Mouse (Mus musculus): ENCODE data around the gene Haus6.
"Not testable (repeated sequence)": the region's sequence is repeated elsewhere in the genome, so short reads cannot be mapped to it uniquely, and the experiment has no call there.

DNA sequence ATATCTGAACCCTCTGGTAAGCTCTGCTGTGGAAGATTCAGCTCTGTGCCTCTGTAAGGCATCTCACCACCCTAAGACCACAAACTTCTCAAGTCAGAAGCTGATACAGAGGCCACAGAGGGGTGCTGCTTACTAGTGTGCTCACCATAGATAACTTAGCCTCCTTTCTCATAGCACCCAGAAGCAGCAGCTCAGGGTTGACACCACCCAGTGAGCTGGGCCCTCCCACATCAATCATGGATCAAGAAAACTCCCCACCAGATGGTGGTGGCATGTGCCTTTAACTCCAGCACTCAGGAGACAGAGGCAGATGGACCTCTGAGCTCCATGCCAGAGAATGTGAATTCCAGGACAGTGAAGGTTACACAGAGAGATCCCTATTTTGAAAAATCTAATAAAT is 23.0 kb upstream of the Haus6 start:
- TF ChIP-seq POLR2A (IDR thresholded peaks at IDR 0.05; ENCODE audit: borderline replicate concordance, insufficient read depth, low read length); CTCF (IDR thresholded peaks at IDR 0.05; ENCODE audit: borderline replicate concordance, insufficient read depth, low read depth, low read length): not testable (repeated sequence)
